Mouse (Mus musculus) C3H10T1/2 (cell line): ENCODE results near the gene Gm28827. TPM values are rescaled to one million over a fixed set of nuclear protein-coding genes. Genes with fewer than 3 reads are reported as not detected.

Experiments used
- polyA plus RNA-seq, 2 experiments: library from polyadenylated mRNA; unstranded; fragments of >200 nt; fragmentation: generic; extraction: Trizol; gene quantifications; one replicate each; pipeline ENCODE4 v1.2.1; 2012; ENCODE audit warnings: missing spikeins in 2 of 2

The Gm28827 gene
- polyA plus RNA-seq, result not detected

DNA sequence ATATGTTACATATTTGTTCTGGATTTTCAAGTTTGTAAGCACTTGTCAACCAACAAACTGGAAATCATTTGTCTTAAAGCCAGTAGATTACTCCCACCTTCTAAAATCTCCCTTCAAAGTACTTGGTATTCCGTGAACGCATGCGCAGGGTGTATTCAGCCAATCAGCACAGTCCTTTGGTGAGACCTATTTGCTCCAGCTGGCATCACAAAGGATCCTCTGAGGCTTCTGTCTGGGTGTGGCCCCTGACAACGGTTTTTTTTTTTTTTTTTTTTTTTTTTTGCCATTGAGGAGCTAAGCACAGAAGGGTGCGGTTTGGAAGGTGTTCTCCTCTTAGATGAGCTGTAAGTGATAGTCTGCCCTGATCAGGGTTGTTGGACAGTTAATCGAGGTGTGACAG is at the start of gene Gm28827:
Gm28827 (plus strand) TSS at position 301 of the 400 bp plus-strand sequence.

